Mouse (Mus musculus): ENCODE data around the gene Olfr926.
"Not testable (repeated sequence)": the region's sequence is repeated elsewhere in the genome, so short reads cannot be mapped to it uniquely, and the experiment has no call there.

The Olfr926 gene

DNA sequence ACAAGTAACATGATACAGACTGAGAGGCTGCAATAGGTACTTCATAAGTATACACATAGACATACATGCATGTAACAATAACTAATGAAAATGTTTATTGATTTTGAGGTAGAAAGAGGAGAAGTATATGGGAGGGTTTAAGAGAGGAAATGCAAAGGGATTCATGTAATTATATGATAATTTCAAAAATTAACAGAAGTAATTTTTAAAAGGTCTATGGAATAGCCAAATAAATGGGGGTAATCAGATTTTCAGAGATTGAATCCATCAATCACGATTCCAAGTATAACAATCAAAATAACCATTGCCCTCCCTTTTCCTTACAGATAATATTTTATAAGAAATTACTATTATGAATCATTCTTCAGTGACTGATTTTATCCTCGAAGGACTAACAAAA is at the start of gene Olfr926:
TSS of gene Olfr926 (plus strand) at position 301 of the 400 bp plus-strand sequence.
- DNase-seq: no peak

DNA sequence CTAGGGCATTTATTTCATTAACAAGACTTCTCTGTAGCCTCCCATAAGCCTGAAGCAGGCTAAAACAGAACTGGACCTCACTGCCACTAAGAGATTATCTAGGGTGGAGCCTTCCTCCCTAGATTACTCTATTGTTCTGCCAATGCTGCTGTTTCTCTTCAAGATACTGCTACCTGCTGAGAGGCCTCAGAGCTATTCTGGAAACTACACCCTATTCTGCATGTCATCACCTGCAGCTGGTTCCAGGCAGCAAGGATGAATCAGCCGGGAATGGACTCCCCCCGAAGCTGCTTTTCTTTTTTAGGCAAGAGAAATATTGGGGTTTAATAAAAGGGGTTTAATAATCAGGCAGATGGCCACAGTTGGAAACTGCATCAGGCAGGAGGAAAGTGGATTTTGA is 43.9 kb upstream of the Olfr926 start:
- no peak for DNase-seq

DNA sequence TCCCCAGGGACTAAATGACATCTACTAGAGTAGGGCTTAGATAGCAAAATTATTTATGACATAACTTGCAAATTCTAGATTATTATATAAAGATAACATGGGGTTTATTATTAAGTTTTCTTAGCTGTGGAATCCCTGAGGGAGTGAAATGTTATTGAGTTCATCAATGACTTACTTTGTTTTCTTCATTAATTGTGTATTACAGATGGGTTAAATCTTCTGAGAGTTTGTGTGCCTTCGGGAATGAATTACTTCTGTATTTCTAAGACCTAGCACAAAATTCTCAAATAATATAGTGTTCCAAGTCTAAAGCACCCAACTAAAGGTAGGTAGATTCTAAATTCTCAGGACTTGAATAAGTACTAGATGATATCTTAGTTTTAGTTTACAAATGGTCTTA is 32.8 kb upstream of the Olfr926 start, which contains the start of gene Olfr924:
TSS of gene Olfr924 (plus strand) at position 301 of the 400 bp plus-strand sequence.
- no peak for DNase-seq

DNA sequence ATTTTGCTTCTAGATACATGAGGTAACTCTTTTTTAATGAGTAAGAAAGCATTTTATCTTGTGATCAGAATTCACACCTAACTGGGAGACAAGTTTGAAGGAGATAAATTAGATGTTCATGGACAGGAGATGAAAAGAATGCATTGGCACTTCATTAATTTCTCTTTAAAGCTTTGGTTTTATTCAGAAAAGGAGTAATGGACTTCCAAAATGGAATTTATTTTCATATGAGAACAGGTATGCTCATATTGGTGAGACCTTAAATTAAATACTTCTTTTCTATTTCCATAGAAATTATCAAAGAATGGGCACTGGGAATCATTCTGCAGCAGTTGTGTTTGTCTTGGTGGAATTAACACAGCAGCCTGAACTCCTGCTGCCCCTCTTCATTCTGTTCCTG is 22.2 kb upstream of the Olfr926 start, which contains the start of gene Olfr26:
TSS of gene Olfr26 (plus strand) at position 301 of the 400 bp plus-strand sequence.
- DNase-seq: no peak

DNA sequence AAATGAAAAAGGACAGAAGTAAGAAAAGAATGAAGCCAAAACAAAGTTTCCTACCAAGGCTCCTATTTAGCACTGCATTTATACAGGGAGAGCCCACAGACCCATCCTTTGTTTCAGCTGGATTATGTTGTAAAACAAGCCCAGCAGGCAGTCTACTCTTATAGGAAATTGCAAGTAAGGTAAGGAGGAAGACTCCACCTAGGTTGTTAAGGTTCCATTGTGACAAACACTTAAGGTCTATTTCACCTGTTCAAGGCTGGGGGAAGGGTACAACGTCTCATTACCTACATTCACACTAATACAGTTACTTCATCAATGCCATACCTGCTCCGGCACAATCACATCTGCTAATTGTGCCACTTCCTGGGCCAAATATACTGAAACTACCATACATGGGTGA is 2.0 kb upstream of the Olfr926 start:
- DNase-seq: not testable (repeated sequence)
